Mouse (Mus musculus): ENCODE data around the gene Ccdc32. TPM values are rescaled to one million over a fixed set of nuclear protein-coding genes. Genes with fewer than 3 reads are reported as not detected.

The Ccdc32 gene
- total RNA-seq, 2 experiments from 2014 or later, result 49.7 to 57.8 TPM

Other genes starting within 250 kb of the Ccdc32 start
- gene Disp2, start 249.7 kb downstream of the Ccdc32 start, total RNA-seq (2021), result 100 to 1,000 TPM; 255 to 263 TPM
- 1 to 10 TPM; 1.7 to 2.1 TPM for gene Knstrn, start 215.4 kb downstream of the Ccdc32 start, total RNA-seq (2021)
- gene Ivd, start 167.4 kb downstream of the Ccdc32 start, total RNA-seq (2021), result 100 to 1,000 TPM in 1 of 2 experiments, 10 to 100 TPM in 1; 85.9 to 101 TPM
- gene Bahd1, start 129.0 kb downstream of the Ccdc32 start, total RNA-seq (2021), result 10 to 100 TPM; 45.6 to 52.9 TPM
- gene Chst14, start 102.9 kb downstream of the Ccdc32 start, total RNA-seq (2021), result 1 to 10 TPM; 3.0 to 3.2 TPM
- gene Rpusd2, start 5.4 kb upstream of the Ccdc32 start, total RNA-seq (2021), result 1 to 10 TPM; 6.8 to 7.2 TPM
- gene Knl1, start 17.7 kb upstream of the Ccdc32 start, total RNA-seq (2021), result under 1 TPM; 0.49 to 0.52 TPM
- gene Rad51, start 83.4 kb upstream of the Ccdc32 start, total RNA-seq (2021), result 1 to 10 TPM in 1 of 2 experiments, under 1 TPM in 1; 0.99 to 1.2 TPM
- 10 to 100 TPM; 51.5 to 56.5 TPM for gene Rmdn3, start 127.6 kb upstream of the Ccdc32 start, total RNA-seq (2021)
- gene Gchfr, start 138.4 kb upstream of the Ccdc32 start, total RNA-seq (2021), result not detected
- not detected for gene Gm14137, start 145.1 kb upstream of the Ccdc32 start, total RNA-seq (2021)
- 10 to 100 TPM; 28.3 to 38.8 TPM for gene Zfyve19, start 179.2 kb upstream of the Ccdc32 start, total RNA-seq (2021)
- 10 to 100 TPM; 15.8 to 19.7 TPM for gene Dnajc17, start 179.4 kb upstream of the Ccdc32 start, total RNA-seq (2021)
- not detected for gene Ppp1r14d, start 200.5 kb upstream of the Ccdc32 start, total RNA-seq (2021)
- 1 to 10 TPM in 1 of 2 experiments, under 1 TPM in 1; 0.92 to 1.9 TPM for gene Spint1, start 208.0 kb upstream of the Ccdc32 start, total RNA-seq (2021)
- gene Rhov, start 241.9 kb upstream of the Ccdc32 start, total RNA-seq (2021), result 1 to 10 TPM; 6.3 to 6.9 TPM